22 mouse cellular contexts compared by ENCODE assay signal in genomic region chr1:187286411-187286810, GRCm38 (mm10).
DNase-seq lines count a peak whose midpoint lies in the region; ATAC-seq lines count a peak whose summit lies in the region.
"Had no signal": no experiment of that assay in that cellular context is flagged by ENCODE, and none has a peak within 500 bp of the region (broad histone marks: within the 10 kb centered on the region; RNA-seq: fewer than 3 reads in every experiment).

No protein-coding gene starts in this region.

- H3K9ac ChIP-seq in intestine, embryonic 15.5 days, result no peak overlapping the region
- H3K9ac ChIP-seq in intestine, embryonic 16.5 days (ENCODE audit: low read depth, low read length), result no peak overlapping the region
- no peak overlapping the region for H3K9ac ChIP-seq in midbrain, embryonic 16.5 days (ENCODE audit: low read depth, low read length)
- H3K9ac ChIP-seq in midbrain, embryonic 14.5 days (replicated peaks; ENCODE audit: low read length), result no peak overlapping the region
- H3K9ac ChIP-seq: embryonic facial prominence, embryonic 15.5 days; forebrain, embryonic 15.5 days; heart, embryonic 12.5 days; liver, embryonic 15.5 days; midbrain, embryonic 12.5 days had no signal

- H3K27ac ChIP-seq in intestine, embryonic 15.5 days, result no peak overlapping the region
- H3K27ac ChIP-seq in intestine, embryonic 16.5 days (ENCODE audit: low read length), result no peak overlapping the region; the same call in 1 of the 2 replicates
- H3K27ac ChIP-seq in midbrain, embryonic 16.5 days (ENCODE audit: low read length), result no peak overlapping the region
- no peak overlapping the region for H3K27ac ChIP-seq in midbrain, embryonic 14.5 days (replicated peaks; ENCODE audit: low read depth, low read length)
- H3K27ac ChIP-seq: embryonic facial prominence, embryonic 15.5 days; forebrain, embryonic 15.5 days; hindbrain, postnatal 0 days; layer of hippocampus, adult 2 months; limb, embryonic 10.5 days; liver, embryonic 15.5 days; midbrain, embryonic 12.5 days had no signal

- H3K4me3 ChIP-seq in intestine, embryonic 15.5 days (replicated peaks), result no peak overlapping the region
- H3K4me3 ChIP-seq in intestine, embryonic 16.5 days (ENCODE audit: low read length), result no peak overlapping the region
- H3K4me3 ChIP-seq in midbrain, embryonic 16.5 days (ENCODE audit: low read depth, low read length), result no peak overlapping the region
- H3K4me3 ChIP-seq in midbrain, embryonic 14.5 days (replicated peaks; ENCODE audit: low read depth, low read length), result no peak overlapping the region
- H3K4me3 ChIP-seq: embryonic facial prominence, embryonic 15.5 days; forebrain, embryonic 15.5 days; heart, embryonic 12.5 days; layer of hippocampus, adult 2 months; limb, embryonic 10.5 days; liver, embryonic 15.5 days; midbrain, embryonic 12.5 days had no signal

- no peaks in the 10 kb centered on the region for H3K4me1 ChIP-seq in intestine, embryonic 15.5 days (replicated peaks)
- 0 out of 2 replicates have a peak, but pooled peaks cover 3% of the 10 kb centered on the region for H3K4me1 ChIP-seq in intestine, embryonic 16.5 days (ENCODE audit: control insufficient read depth, insufficient read depth, low read length)
- H3K4me1 ChIP-seq in midbrain, embryonic 16.5 days (ENCODE audit: control insufficient read depth, insufficient read depth, low read length), result 0 out of 2 replicates have a peak, but pooled peaks cover under 1% of the 10 kb centered on the region
- H3K4me1 ChIP-seq in midbrain, embryonic 14.5 days (ENCODE audit: control insufficient read depth, insufficient read depth, low read length), result no peaks in the 10 kb centered on the region
- H3K4me1 ChIP-seq: embryonic facial prominence, embryonic 15.5 days; liver, embryonic 15.5 days had no signal

- no peaks in the 10 kb centered on the region for H3K27me3 ChIP-seq in intestine, embryonic 15.5 days (replicated peaks)
- H3K27me3 ChIP-seq in intestine, embryonic 16.5 days (replicated peaks; ENCODE audit: control insufficient read depth, insufficient read depth, low read length), result no peaks in the 10 kb centered on the region
- H3K27me3 ChIP-seq in midbrain, embryonic 16.5 days (ENCODE audit: control insufficient read depth, insufficient read depth, low read depth, low read length), result no peaks in the 10 kb centered on the region
- H3K27me3 ChIP-seq in midbrain, embryonic 14.5 days (ENCODE audit: control insufficient read depth, insufficient read depth, low read length), result no peaks in the 10 kb centered on the region
- H3K27me3 ChIP-seq: embryonic facial prominence, embryonic 15.5 days; forebrain, embryonic 15.5 days; heart, embryonic 12.5 days; liver, embryonic 15.5 days; midbrain, embryonic 12.5 days had no signal

- 78% methylated on average over 4 of the region's 4 CpGs for WGBS in intestine, embryonic 15.5 days
- 87% methylated on average over 4 of the region's 4 CpGs for WGBS in intestine, embryonic 16.5 days
- WGBS in midbrain, embryonic 16.5 days, result 97% methylated on average over 4 of the region's 4 CpGs
- 98% methylated on average over 4 of the region's 4 CpGs for WGBS in midbrain, embryonic 14.5 days

- no peak overlapping the region for H3K4me2 ChIP-seq in intestine, embryonic 15.5 days (replicated peaks)
- H3K4me2 ChIP-seq in intestine, embryonic 16.5 days (ENCODE audit: low read depth, low read length), result no peak overlapping the region
- no peak overlapping the region for H3K4me2 ChIP-seq in midbrain, embryonic 16.5 days (ENCODE audit: low read length)
- H3K4me2 ChIP-seq in midbrain, embryonic 14.5 days (ENCODE audit: low read length), result no peak overlapping the region
- H3K4me2 ChIP-seq: embryonic facial prominence, embryonic 15.5 days; forebrain, embryonic 15.5 days; heart, embryonic 12.5 days; liver, embryonic 15.5 days; midbrain, embryonic 12.5 days had no signal

- peak; percentile 45 for DNase-seq in CD4-positive, CD25-positive, alpha-beta regulatory T cell, adult 2 months (ENCODE audit: low read depth, low spot score)
- no peak for DNase-seq in midbrain, embryonic 14.5 days
- DNase-seq: cerebellum, adult 9-11 months; heart, postnatal 10 days; kidney, adult 9 months; kidney, postnatal 25 days; liver; lung, postnatal 4 days; thymus, postnatal 36 days had no signal

- H3K9me3 ChIP-seq in intestine, embryonic 15.5 days, result no peaks in the 10 kb centered on the region
- H3K9me3 ChIP-seq in intestine, embryonic 16.5 days (ENCODE audit: control insufficient read depth, low read length), result no peaks in the 10 kb centered on the region
- no peaks in the 10 kb centered on the region for H3K9me3 ChIP-seq in midbrain, embryonic 16.5 days (replicated peaks; ENCODE audit: control insufficient read depth, low read length, poor library complexity, severe bottlenecking)
- H3K9me3 ChIP-seq in midbrain, embryonic 14.5 days (ENCODE audit: control insufficient read depth, low read length), result no peaks in the 10 kb centered on the region
- H3K9me3 ChIP-seq: embryonic facial prominence, embryonic 15.5 days; forebrain, embryonic 15.5 days; heart, embryonic 12.5 days; limb, embryonic 10.5 days; liver, embryonic 15.5 days; midbrain, embryonic 12.5 days had no signal

- no peaks in the 10 kb centered on the region for H3K36me3 ChIP-seq in intestine, embryonic 15.5 days
- H3K36me3 ChIP-seq in intestine, embryonic 16.5 days (ENCODE audit: control insufficient read depth, insufficient read depth, low read length), result no peaks in the 10 kb centered on the region
- H3K36me3 ChIP-seq in midbrain, embryonic 16.5 days (ENCODE audit: control insufficient read depth, insufficient read depth, low read length), result no peaks in the 10 kb centered on the region
- H3K36me3 ChIP-seq in midbrain, embryonic 14.5 days (ENCODE audit: control insufficient read depth, insufficient read depth, low read length), result no peaks in the 10 kb centered on the region
- H3K36me3 ChIP-seq: embryonic facial prominence, embryonic 15.5 days; forebrain, embryonic 15.5 days; heart, embryonic 12.5 days; liver, embryonic 15.5 days; midbrain, embryonic 12.5 days had no signal

- ATAC-seq in intestine, embryonic 15.5 days, result peak; percentile 37; the same call in 1 of the 2 replicates
- ATAC-seq in intestine, embryonic 16.5 days, result no peak
- peak; percentile 56 for ATAC-seq in granulocyte monocyte progenitor cell, adult 5-6 weeks (replicated peaks; ENCODE audit: poor library complexity, severe bottlenecking)
- peak; percentile 38 for ATAC-seq in megakaryocyte progenitor cell, adult 5-6 weeks (replicated peaks; ENCODE audit: poor library complexity)
- no peak for ATAC-seq in midbrain, embryonic 16.5 days
- ATAC-seq in midbrain, embryonic 14.5 days (ENCODE audit: low FRiP score, low TSS enrichment), result no peak
- ATAC-seq: forebrain, embryonic 15.5 days; hindbrain, postnatal 0 days had no signal

Comparison
In these comparisons a context has a peak if more than half of its experiments do, and no peak if none do; other contexts are left out.
1. ATAC-seq: peak in intestine, embryonic 15.5 days (single experiment), granulocyte monocyte progenitor cell, adult 5-6 weeks (single experiment) and megakaryocyte progenitor cell, adult 5-6 weeks (single experiment); none in intestine, embryonic 16.5 days (single experiment), midbrain, embryonic 16.5 days (single experiment) and midbrain, embryonic 14.5 days (single experiment).